Mouse (Mus musculus) embryonic fibroblast, embryonic 13.5 days (primary cell): ENCODE measurements around the gene Sema4b.

Experiments used
- CTCF ChIP-seq: IDR thresholded peaks from 2 replicates; pipeline ENCODE4 v1.5.1; 2011; ENCODE audit warnings: mild to moderate bottlenecking, control low read depth, low read length, moderate library complexity, borderline replicate concordance; ENCODE audit not compliant: insufficient read depth
- POLR2A ChIP-seq: IDR thresholded peaks from 2 replicates; pipeline ENCODE4 v1.6.1; 2011; ENCODE audit warnings: low read depth, mild to moderate bottlenecking, control low read depth, low read length, moderate library complexity

DNA sequence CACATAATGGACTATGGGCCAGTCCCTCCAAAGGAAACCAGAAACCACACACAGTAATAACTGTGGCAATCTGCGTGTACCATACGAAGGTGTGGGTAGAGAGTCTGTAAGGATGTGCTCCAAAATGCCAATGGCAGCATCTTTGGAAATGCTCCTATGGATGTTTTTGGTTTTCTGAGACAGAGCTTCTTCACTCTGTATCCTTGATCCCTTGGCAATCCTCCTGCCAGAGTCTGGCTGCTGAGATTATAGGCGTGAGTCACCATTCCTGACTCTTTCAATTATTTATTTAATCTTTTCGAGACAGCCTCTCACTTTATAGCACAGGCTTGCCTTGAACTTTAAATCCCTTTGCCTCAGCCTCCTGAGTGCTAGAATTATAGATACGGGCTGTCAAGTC lies 21.2 kb upstream of the Sema4b start:
- TF ChIP-seq CTCF (no peak), POLR2A (no peak)
